Mouse (Mus musculus) activated CD4-positive, CD25-positive, alpha-beta regulatory T cell, adult 9 weeks (primary cell): ENCODE measurements around the gene Chic2. TPM values are rescaled to one million over a fixed set of nuclear protein-coding genes. Genes with fewer than 3 reads are reported as not detected.

Experiments
- polyA plus RNA-seq: library from polyadenylated mRNA; unstranded; fragments of 100-300 nt; shearing (Covaris generic); gene quantifications from one replicate; pipeline ENCODE4 v1.2.1, GENCODE M21; 2017

Gene Chic2
- 10.0 TPM for polyA plus RNA-seq

GRCm38 (mm10) chr5:75044310-75044904 lies at the start of gene Chic2:
TSS of gene Chic2 (minus strand) at chr5:75044774.

DNA sequence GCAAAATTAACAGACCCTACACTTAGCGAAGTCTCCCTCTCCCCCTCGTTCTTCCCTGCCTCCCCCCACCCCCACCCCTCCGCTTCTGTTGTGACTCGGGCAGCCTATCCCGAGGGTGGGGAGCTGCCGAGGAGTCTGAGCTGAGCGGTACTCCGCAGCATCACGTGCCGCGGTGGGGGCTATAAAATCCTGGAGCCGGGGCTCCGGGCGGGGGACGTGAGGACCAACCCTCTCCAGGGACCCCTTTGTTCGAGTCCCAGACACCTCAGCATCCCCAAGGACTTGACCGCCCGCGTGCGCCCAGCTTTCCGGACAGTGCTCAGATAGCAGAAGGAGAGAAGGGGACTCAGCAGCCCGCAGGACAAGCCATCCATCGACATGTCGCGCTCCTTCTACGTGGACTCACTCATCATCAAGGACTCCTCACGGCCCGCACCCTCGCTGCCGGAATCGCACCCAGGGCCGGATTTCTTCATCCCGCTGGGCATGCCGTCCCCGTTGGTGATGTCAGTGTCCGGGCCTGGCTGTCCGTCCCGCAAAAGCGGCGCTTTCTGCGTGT lies 30.9 kb upstream of the Chic2 start, which contains the start of gene Gsx2:
Gene Gsx2, plus strand, starts transcription at position 219 of the 559 bp plus-strand sequence.

Other genes starting within 250 kb of the Chic2 start
- not detected for gene Gsx2, start 30.8 kb upstream of the Chic2 start, polyA plus RNA-seq
- not detected for gene Pdgfra, start 107.5 kb upstream of the Chic2 start, polyA plus RNA-seq